In the genomic region with DNA sequence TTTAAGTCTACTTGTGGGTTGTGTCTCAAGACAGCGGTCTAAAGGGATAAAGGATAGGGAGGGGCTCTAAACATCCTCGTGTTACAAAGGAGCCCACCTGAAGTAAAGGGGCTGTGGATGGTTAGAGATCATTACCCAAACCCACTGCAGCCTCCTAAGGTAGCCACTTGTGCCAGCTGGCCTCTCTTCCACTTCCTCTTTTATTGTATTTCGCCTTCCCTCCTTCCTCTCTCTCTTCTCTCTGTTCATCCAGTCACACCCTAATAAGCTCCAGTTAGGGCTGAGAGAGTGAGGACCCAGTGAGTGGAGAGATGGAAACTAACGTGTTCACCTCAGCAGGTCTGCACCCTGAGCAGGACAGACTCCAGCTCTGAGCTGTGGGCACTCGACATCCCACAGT, we compare ENCODE assay signal across 13 mouse cellular contexts.
"Had no signal": no experiment of that assay in that cellular context is flagged by ENCODE, and none has a peak within 500 bp of the region (broad histone marks: within the 10 kb centered on the region; RNA-seq: fewer than 3 reads in every experiment).

No protein-coding gene starts in this region.

- H3K36me3 ChIP-seq: midbrain, embryonic 13.5 days; neural tube, embryonic 15.5 days had no signal

- H3K9ac ChIP-seq: kidney, embryonic 15.5 days; limb, embryonic 13.5 days; liver, embryonic 14.5 days; midbrain, embryonic 13.5 days; neural tube, embryonic 15.5 days had no signal

- H3K9me3 ChIP-seq: kidney, embryonic 15.5 days; midbrain, embryonic 13.5 days; neural tube, embryonic 15.5 days had no signal

- ATAC-seq: midbrain, embryonic 13.5 days had no signal

- DNase-seq: kidney, adult 2 months; kidney, postnatal 14 days; left cerebral cortex, postnatal 4 days; lung, adult 18-20 months; lung, postnatal 36 days; thymus, postnatal 14 days had no signal

- H3K4me3 ChIP-seq: kidney, embryonic 15.5 days; limb, embryonic 13.5 days; midbrain, embryonic 13.5 days; myocyte; neural tube, embryonic 15.5 days had no signal

- H3K27me3 ChIP-seq: kidney, embryonic 15.5 days; limb, embryonic 13.5 days; midbrain, embryonic 13.5 days; neural tube, embryonic 15.5 days had no signal

- H3K4me1 ChIP-seq: limb, embryonic 13.5 days had no signal

- H3K4me2 ChIP-seq: kidney, embryonic 15.5 days; limb, embryonic 13.5 days; midbrain, embryonic 13.5 days; neural tube, embryonic 15.5 days had no signal

- H3K27ac ChIP-seq: kidney, embryonic 15.5 days; limb, embryonic 13.5 days; liver, embryonic 14.5 days; midbrain, embryonic 13.5 days; neural tube, embryonic 15.5 days; stomach, postnatal 0 days had no signal
